Mouse (Mus musculus) embryonic facial prominence, embryonic 14.5 days (tissue): ENCODE measurements at regions not wholly inside any gene's neighbourhood (a gene's known extent, or its start where the extent isn't known, plus 50 kb on each side); places are given as distances from the start of the nearest gene placed in this dataset.
"Not testable (repeated sequence)": the region's sequence is repeated elsewhere in the genome, so short reads cannot be mapped to it uniquely, and the experiment has no call there.

ENCODE experiments used
- ATAC-seq: fragments of 200-750 bp; cut with Nextera tagmentation; 2 replicates; pipeline ENCODE4 v1.8.0; 2017; ENCODE audit warnings: low read depth, moderate number of reproducible peaks, moderate TSS enrichment
- DNase-seq: peaks from one replicate; pipeline ENCODE4 v3.0.0-alpha.2; 2015; ENCODE audit warnings: low spot score
- H3K27ac ChIP-seq: fragments of 300-500 bp; sonication (generic); replicated peaks from 2 replicates; pipeline ENCODE4 v1.5.1; 2014; ENCODE audit warnings: low read depth, mild to moderate bottlenecking, low read length, moderate library complexity
- H3K27me3 ChIP-seq: fragments of 300-500 bp; sonication (generic); replicated peaks from 2 replicates; pipeline ENCODE4 v1.6.1; 2014; ENCODE audit warnings: low read length; ENCODE audit not compliant: control insufficient read depth, insufficient read depth
- H3K36me3 ChIP-seq: fragments of 300-500 bp; sonication (generic); 2 replicates; pipeline ENCODE4 v1.6.1; 2014; ENCODE audit warnings: low read length, mixed read lengths; ENCODE audit not compliant: control insufficient read depth, insufficient read depth
- H3K4me1 ChIP-seq: fragments of 300-500 bp; sonication (generic); 2 replicates; pipeline ENCODE4 v1.6.1; 2014; ENCODE audit warnings: antibody characterized with exemption, low read length; ENCODE audit not compliant: control insufficient read depth, insufficient read depth
- H3K4me2 ChIP-seq: fragments of 300-500 bp; sonication (generic); 2 replicates; pipeline ENCODE4 v1.6.1; 2014; ENCODE audit warnings: low read depth, mild to moderate bottlenecking, low read length, moderate library complexity, mixed read lengths
- H3K4me3 ChIP-seq: fragments of 300-500 bp; sonication (generic); 2 replicates; pipeline ENCODE4 v1.5.1; 2014; ENCODE audit warnings: low read depth, mild to moderate bottlenecking, low read length
- H3K9ac ChIP-seq: fragments of 300-500 bp; sonication (generic); 2 replicates; pipeline ENCODE4 v1.6.1; 2014; ENCODE audit warnings: low read depth, mild to moderate bottlenecking, low read length, moderate library complexity, mixed read lengths
- H3K9me3 ChIP-seq: fragments of 300-500 bp; sonication (generic); 2 replicates; pipeline ENCODE4 v1.6.1; 2016; ENCODE audit warnings: low read length; ENCODE audit not compliant: control insufficient read depth
- WGBS: fragments of 180-500 bp; shearing (Covaris S2); extraction: QIAGEN DNeasy Blood & Tissue Kit; methylation state at CpG from one replicate; pipeline ENCODE4 v1.1.7; 2014; 5-methylcytosine and 5-hydroxymethylcytosine counted together

GRCm38 (mm10) chr12:3018446-3018845 lies 291.3 kb downstream of the Rab10 start:
- ATAC-seq, H3K9ac ChIP-seq, H3K27ac ChIP-seq, H3K36me3 ChIP-seq, H3K4me2 ChIP-seq, H3K27me3 ChIP-seq, DNase-seq, H3K4me3 ChIP-seq, H3K4me1 ChIP-seq: not testable (repeated sequence)
- H3K9me3 ChIP-seq = peaks cover 11% of the 10 kb centered on the region; the same call in 1 of the 2 replicates
- WGBS = 91% methylated on average over 16 of the region's 16 CpGs

GRCm38 (mm10) chr12:3016777-3017176 lies 293.0 kb downstream of the Rab10 start:
- ATAC-seq, H3K36me3 ChIP-seq, H3K4me2 ChIP-seq, DNase-seq, H3K4me3 ChIP-seq, H3K4me1 ChIP-seq, H3K27me3 ChIP-seq, H3K27ac ChIP-seq, H3K9ac ChIP-seq: not testable (repeated sequence)
- 86% methylated on average over 8 of the region's 8 CpGs for whole genome bisulfite sequencing
- peaks cover 16% of the 10 kb centered on the region; the same call in 1 of the 2 replicates for H3K9me3 ChIP-seq
